Mouse (Mus musculus) embryonic facial prominence, embryonic 11.5 days (tissue): ENCODE results near the gene Pum2. TPM values are rescaled to one million over a fixed set of nuclear protein-coding genes. Genes with fewer than 3 reads are reported as not detected.

ENCODE experiments used
- ATAC-seq: fragments of 200-750 bp; cut with Nextera tagmentation; replicated peaks from 2 replicates; pipeline ENCODE4 v1.8.0; 2017; ENCODE audit warnings: low read depth; ENCODE audit not compliant: insufficient number of reproducible peaks, low FRiP score, low TSS enrichment
- DNase-seq: peaks from one replicate; pipeline ENCODE4 v3.0.0-alpha.2; 2015; ENCODE audit warnings: low spot score
- H3K27ac ChIP-seq: fragments of 300-500 bp; sonication (generic); replicated peaks from 2 replicates; pipeline ENCODE4 v1.5.1; 2014; ENCODE audit warnings: mild to moderate bottlenecking, low read depth, low read length, control low read depth
- H3K27me3 ChIP-seq: fragments of 300-500 bp; sonication (generic); 2 replicates; pipeline ENCODE4 v1.6.1; 2014; ENCODE audit warnings: mild to moderate bottlenecking, low read length, moderate library complexity, mixed read lengths; ENCODE audit not compliant: control insufficient read depth, insufficient read depth
- H3K36me3 ChIP-seq: fragments of 300-500 bp; sonication (generic); replicated peaks from 2 replicates; pipeline ENCODE4 v1.6.1; 2014; ENCODE audit warnings: low read depth, mild to moderate bottlenecking, low read length, moderate library complexity, mixed read lengths; ENCODE audit not compliant: control insufficient read depth, insufficient read depth
- H3K4me1 ChIP-seq: fragments of 300-500 bp; sonication (generic); 2 replicates; pipeline ENCODE4 v1.6.1; 2014; ENCODE audit warnings: low read length, mixed read lengths; ENCODE audit not compliant: control insufficient read depth, insufficient read depth
- H3K4me2 ChIP-seq: fragments of 300-500 bp; sonication (generic); 2 replicates; pipeline ENCODE4 v1.6.1; 2014; ENCODE audit warnings: low read depth, mild to moderate bottlenecking, control low read depth, low read length, moderate library complexity
- H3K4me3 ChIP-seq: fragments of 300-500 bp; sonication (generic); 2 replicates; pipeline ENCODE4 v1.5.1; 2014; ENCODE audit warnings: low read depth, low read length, control low read depth
- H3K9ac ChIP-seq: fragments of 300-500 bp; sonication (generic); replicated peaks from 2 replicates; pipeline ENCODE4 v1.6.1; 2014; ENCODE audit warnings: mild to moderate bottlenecking, control low read depth, low read length
- H3K9me3 ChIP-seq: fragments of 300-500 bp; sonication (generic); replicated peaks from 2 replicates; pipeline ENCODE4 v1.6.1; 2016; ENCODE audit warnings: mild to moderate bottlenecking, low read length, inconsistent platforms, mixed read lengths; ENCODE audit not compliant: control insufficient read depth
- WGBS: fragments of 180-500 bp; shearing (Covaris S2); extraction: QIAGEN DNeasy Blood & Tissue Kit; methylation state at CpG from one replicate; pipeline ENCODE4 v1.1.7; 2014; 5-methylcytosine and 5-hydroxymethylcytosine counted together
- polyA plus RNA-seq: library from polyadenylated mRNA; unstranded; fragments of >200 nt; fragmentation: Nextera tagmentation; extraction: Ambion mirVana; gene quantifications from 2 replicates; pipeline ENCODE4 v1.2.1, GENCODE M21; 2014

Pum2 gene
- polyA plus RNA-seq, 1 experiment from 2014 or later = 79.7 TPM

GRCm38 (mm10) chr12:8753654-8754053 is 79.7 kb downstream of the Pum2 start:
- ATAC-seq (no peak), DNase-seq (no peak)
- Histone ChIP-seq H3K9ac (no peak overlapping the region), H3K9me3 (no peaks in the 10 kb centered on the region), H3K27ac (no peak overlapping the region), H3K4me2 (no peak overlapping the region), H3K4me3 (no peak overlapping the region), H3K4me1 (no peaks in the 10 kb centered on the region), H3K27me3 (no peaks in the 10 kb centered on the region), H3K36me3 (peaks cover 9% of the 10 kb centered on the region)
- 98% methylated on average over 2 of the region's 2 CpGs for WGBS

DNA sequence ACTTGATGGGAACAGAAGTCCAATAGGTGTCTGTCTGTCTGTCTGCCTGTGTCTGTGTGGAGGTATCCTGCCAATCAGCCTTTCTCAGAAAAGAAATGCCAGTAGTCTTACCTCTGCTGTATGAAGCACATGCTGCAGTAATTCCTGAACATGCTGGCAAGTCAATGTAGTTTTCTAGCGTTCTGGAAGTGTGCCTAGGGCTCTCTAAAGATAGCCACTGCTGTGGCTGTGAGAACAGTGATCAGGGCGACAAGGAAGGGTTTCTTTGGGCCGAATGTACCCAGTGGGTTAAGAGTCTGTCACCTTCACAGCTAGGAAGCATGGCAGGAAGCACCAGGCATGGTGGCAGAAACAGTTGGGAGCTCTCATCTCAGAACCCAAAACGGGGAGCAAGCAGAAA is 80.2 kb downstream of the Pum2 start:
- Histone ChIP-seq H3K36me3 (peaks cover 5% of the 10 kb centered on the region), H3K9me3 (no peaks in the 10 kb centered on the region), H3K9ac (no peak overlapping the region), H3K4me1 (no peaks in the 10 kb centered on the region), H3K4me2 (no peak overlapping the region), H3K27ac (no peak overlapping the region), H3K27me3 (no peaks in the 10 kb centered on the region), H3K4me3 (no peak overlapping the region)
- no peak for ATAC-seq
- DNase-seq = no peak
- WGBS = 87% methylated on average over 4 of the region's 4 CpGs

GRCm38 (mm10) chr12:8758029-8758428 is 84.1 kb downstream of the Pum2 start:
- Histone ChIP-seq H3K4me2 (no peak overlapping the region), H3K4me1 (no peaks in the 10 kb centered on the region), H3K4me3 (no peak overlapping the region), H3K27ac (no peak overlapping the region), H3K27me3 (no peaks in the 10 kb centered on the region), H3K36me3 (peaks cover 2% of the 10 kb centered on the region; the same call in 1 of the 2 replicates), H3K9me3 (no peaks in the 10 kb centered on the region), H3K9ac (no peak overlapping the region)
- WGBS = 98% methylated on average over 3 of the region's 3 CpGs
- ATAC-seq (no peak), DNase-seq (no peak)

DNA sequence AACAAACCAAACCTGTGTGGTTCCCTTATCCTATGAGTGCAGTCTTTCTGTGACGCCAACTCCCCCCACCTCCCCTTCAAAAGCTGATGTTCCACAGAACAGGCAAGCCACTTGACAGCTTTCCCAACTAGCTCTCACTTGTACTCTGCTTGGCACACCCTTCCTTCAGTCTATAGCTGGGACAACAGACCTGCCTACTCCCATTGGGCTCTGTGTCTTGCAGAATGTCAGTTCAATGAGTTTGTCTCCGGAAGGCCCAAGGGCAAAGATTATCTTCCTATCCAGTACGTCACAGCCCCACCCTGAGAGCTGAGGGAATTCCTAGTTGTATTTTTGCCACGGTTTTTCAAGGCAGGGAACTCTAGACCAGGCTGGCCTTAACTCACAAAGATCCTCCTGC is 85.2 kb downstream of the Pum2 start:
- no peak for ATAC-seq
- Histone ChIP-seq H3K9ac (no peak overlapping the region), H3K27me3 (no peaks in the 10 kb centered on the region), H3K36me3 (peaks cover 2% of the 10 kb centered on the region; the same call in 1 of the 2 replicates), H3K4me1 (no peaks in the 10 kb centered on the region; the same call in 1 of the 2 replicates), H3K4me3 (no peak overlapping the region), H3K27ac (no peak overlapping the region), H3K4me2 (no peak overlapping the region), H3K9me3 (no peaks in the 10 kb centered on the region)
- 82% methylated on average over 4 of the region's 4 CpGs for WGBS
- DNase-seq = no peak

- 82% methylated on average over 6 of the region's 6 CpGs for WGBS
- ATAC-seq (no peak), DNase-seq (no peak)
- Histone ChIP-seq H3K27ac (no peak overlapping the region), H3K4me1 (no peaks in the 10 kb centered on the region; the same call in 1 of the 2 replicates), H3K4me3 (no peak overlapping the region), H3K27me3 (no peaks in the 10 kb centered on the region), H3K4me2 (no peak overlapping the region), H3K9ac (no peak overlapping the region), H3K9me3 (no peaks in the 10 kb centered on the region), H3K36me3 (peaks cover 2% of the 10 kb centered on the region; the same call in 1 of the 2 replicates)
Observed at GRCm38 (mm10) chr12:8759779-8760178, 85.8 kb downstream of the Pum2 start.

DNA sequence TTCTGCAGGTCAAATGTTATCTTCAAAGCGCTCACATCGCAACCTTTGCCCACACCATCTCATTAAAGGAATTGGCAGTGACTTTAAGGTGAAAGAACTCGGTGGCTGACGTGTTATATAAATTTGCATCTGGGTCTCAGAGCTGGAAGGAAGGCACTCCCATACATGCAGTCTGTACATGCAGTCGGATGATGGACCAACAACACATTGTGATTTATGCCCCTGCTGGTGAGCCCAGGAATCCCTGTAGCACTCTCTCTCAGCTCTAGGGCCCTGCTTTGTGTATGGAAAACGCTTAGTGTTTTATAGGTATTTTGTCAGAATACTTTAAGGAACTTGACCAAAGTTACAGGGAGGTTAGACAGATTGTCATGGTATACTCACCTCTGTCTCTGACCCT is 86.6 kb downstream of the Pum2 start:
- no peak for ATAC-seq
- Histone ChIP-seq H3K27ac (no peak overlapping the region), H3K9me3 (no peaks in the 10 kb centered on the region), H3K9ac (no peak overlapping the region), H3K36me3 (peaks cover 2% of the 10 kb centered on the region; the same call in 1 of the 2 replicates), H3K27me3 (no peaks in the 10 kb centered on the region), H3K4me1 (no peaks in the 10 kb centered on the region; the same call in 1 of the 2 replicates), H3K4me3 (no peak overlapping the region), H3K4me2 (no peak overlapping the region)
- 85% methylated on average over 6 of the region's 6 CpGs for WGBS
- DNase-seq = peak; percentile 13

GRCm38 (mm10) chr12:8761058-8761457 is 87.1 kb downstream of the Pum2 start:
- no peak overlapping the region for H3K4me3 ChIP-seq
- DNase-seq (no peak), ATAC-seq (no peak)
- H3K4me1 ChIP-seq = no peaks in the 10 kb centered on the region; the same call in 1 of the 2 replicates
- no peaks in the 10 kb centered on the region for H3K9me3 ChIP-seq
- no peak overlapping the region for H3K27ac ChIP-seq
- H3K9ac ChIP-seq = no peak overlapping the region
- H3K4me2 ChIP-seq = no peak overlapping the region
- no peaks in the 10 kb centered on the region for H3K27me3 ChIP-seq
- WGBS = 80% methylated on average over 7 of the region's 7 CpGs
- peaks cover 2% of the 10 kb centered on the region; the same call in 1 of the 2 replicates for H3K36me3 ChIP-seq

DNA sequence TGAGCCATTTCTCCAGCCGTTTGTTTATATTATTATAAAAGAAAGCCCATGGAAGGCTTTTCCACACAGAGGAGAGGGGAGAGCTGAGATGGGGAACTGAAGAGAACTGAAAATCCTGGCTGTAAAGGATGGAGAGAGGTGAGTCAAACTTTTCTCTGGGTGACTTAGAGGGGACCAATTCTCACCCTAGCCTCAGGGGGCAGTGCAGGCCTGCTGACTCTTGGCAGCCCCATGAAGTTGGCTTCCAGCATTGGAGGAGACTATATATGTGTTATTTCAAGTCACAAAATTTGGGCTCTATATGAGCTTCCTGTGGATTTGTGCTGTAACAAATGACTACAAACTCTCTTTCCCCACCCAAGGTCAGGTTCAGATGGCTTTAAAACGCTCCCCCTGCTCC is 88.7 kb downstream of the Pum2 start:
- Histone ChIP-seq H3K27ac (no peak overlapping the region), H3K27me3 (no peaks in the 10 kb centered on the region), H3K4me3 (no peak overlapping the region), H3K36me3 (no peaks in the 10 kb centered on the region), H3K4me2 (no peak overlapping the region), H3K4me1 (no peaks in the 10 kb centered on the region; the same call in 1 of the 2 replicates), H3K9me3 (no peaks in the 10 kb centered on the region), H3K9ac (no peak overlapping the region)
- ATAC-seq (no peak), DNase-seq (peak; percentile 36)
- 77% methylated on average over 2 of the region's 2 CpGs for WGBS
